Mouse (Mus musculus): ENCODE measurements around the gene Fam241b.

GRCm38 (mm10) chr10:62086826-62087225 lies 56.9 kb downstream of the Fam241b start:
- TF ChIP-seq CTCF (IDR thresholded peaks at IDR 0.05; ENCODE audit: low read depth) = no peak
- TF ChIP-seq EP300 (IDR thresholded peaks at IDR 0.05; ENCODE audit: low read depth) = no peak

Measured in liver, postnatal 0 days (tissue).